Mouse (Mus musculus) small intestine, adult 2 months (tissue): Measurements from ENCODE around the gene Rps7.

Source experiments
- CTCF ChIP-seq: fragments of 200-500 bp; IDR thresholded peaks from 2 replicates; pipeline ENCODE4 v1.5.1; 2012; ENCODE audit warnings: low read depth, mild to moderate bottlenecking, control low read depth, inconsistent platforms, low read length, moderate library complexity, mixed read lengths; ENCODE audit not compliant: insufficient replicate concordance, insufficient read length; ENCODE audit errors: extremely low read depth
- POLR2A ChIP-seq: fragments of 200-500 bp; IDR thresholded peaks from 2 replicates; pipeline ENCODE4 v1.6.1; 2012; ENCODE audit warnings: low read depth, mild to moderate bottlenecking, control low read depth, inconsistent platforms, low read length, moderate library complexity

DNA sequence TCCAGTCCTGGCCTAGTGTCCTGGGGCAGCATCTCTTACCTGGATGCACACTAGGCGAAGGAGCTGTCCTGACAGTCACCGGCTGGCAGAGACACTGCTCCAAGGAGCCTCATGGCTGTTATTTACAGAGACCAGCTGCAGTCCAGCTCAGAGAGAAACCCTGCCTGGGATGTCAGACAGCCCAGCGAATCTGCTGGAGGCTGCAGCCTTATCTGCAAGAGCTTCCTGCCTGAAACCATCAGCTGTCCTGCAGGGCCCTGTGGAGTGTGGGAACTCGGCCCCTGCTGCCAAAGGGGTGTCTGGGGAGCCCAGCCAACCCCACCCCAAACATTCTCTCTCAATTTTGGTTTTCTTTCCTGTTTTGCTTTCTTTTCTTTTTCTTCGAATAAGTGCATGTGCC lies 12.6 kb downstream of the Rps7 start, which contains the start of gene Colec11:
- TF ChIP-seq POLR2A: no peak
- no peak for TF ChIP-seq CTCF
